Mouse (Mus musculus) fibroblast of lung, adult 2 months (primary cell): ENCODE results near the gene G2e3.

ENCODE experiments used
- DNase-seq: peaks from one replicate; pipeline ENCODE4 v3.0.0-alpha.2; 2011; ENCODE audit warnings: low read depth

Gene G2e3

GRCm38 (mm10) chr12:51347988-51348697 is at the start of gene G2e3:
G2e3 (plus strand) TSS chr12:51348061.
- DNase-seq = peak; percentile 81

DNA sequence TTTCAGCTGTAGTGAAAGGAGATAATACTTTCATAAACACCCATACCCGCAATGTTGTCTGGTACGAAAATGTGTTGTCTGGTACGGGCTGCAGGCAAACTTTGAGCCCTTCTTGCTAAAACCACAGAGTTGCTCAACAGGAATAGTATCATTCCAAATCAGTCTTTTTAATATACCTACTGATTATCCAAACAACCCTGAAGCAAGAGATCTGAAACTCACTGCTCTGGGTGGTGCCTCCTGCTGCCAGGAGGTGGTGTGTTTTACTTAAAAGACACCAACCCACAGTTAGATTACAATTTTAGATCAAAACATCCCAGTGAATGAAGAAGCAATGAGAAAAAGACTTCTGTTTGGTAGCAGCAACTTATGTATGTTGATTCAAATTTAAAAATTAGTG is 24.3 kb upstream of the G2e3 start:
- DNase-seq = no peak

- no peak for DNase-seq
Observed at GRCm38 (mm10) chr12:51326819-51327218, 21.0 kb upstream of the G2e3 start.

DNA sequence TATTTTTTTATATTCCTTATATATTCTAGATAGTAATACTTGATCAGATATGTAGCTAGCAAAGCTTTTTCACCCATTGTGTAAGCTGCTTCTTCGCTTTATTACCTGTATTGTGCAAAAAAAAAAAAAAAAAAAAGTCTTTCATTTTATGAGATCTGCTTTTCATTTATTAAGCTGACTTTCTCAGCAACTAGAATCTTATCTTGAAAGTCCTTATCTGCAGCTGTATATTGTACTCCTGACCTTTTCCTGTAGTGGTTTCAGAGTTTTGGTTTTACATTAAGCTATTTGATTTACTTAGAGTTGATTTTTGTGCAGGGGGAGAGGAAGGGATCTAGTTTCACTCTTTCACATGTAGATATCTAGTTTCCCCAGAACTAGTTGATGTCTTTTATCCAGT is 10.8 kb upstream of the G2e3 start:
- no peak for DNase-seq

DNA sequence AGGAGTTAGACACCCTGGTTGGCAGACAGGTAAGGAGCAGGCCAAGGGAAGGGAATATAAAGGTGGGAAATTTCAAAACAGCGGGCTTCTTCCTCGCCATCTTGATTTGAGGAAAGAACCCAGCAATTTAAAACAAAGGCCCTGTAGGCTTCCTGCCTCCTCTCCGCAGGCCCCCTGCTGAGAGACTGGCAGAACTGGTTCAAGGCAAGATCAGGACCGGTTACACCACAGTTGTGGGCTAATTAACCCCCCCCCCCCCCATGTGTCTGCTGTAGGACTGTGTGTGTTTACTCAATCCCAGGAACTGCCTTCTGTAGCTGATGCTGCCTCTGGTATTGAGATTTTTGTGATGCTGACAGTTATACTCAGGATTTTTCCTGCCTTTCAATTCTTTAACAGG is 1.7 kb upstream of the G2e3 start:
- DNase-seq = no peak

DNA sequence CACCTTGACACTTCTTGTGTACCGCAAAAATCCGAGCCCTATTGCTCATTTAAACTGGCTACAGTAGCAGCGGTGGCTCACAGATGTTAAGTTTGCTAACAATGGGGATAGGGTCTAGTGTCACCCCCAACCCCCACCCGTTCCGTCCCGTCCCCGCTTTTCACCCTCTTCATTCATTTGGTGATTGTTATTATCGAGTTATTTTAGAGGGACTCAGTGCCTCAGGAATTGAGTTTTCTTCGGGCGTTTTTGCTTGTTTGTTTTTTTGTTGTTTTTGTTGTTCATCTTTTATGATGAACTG is 787 bp downstream of the G2e3 start:
- no peak for DNase-seq

DNA sequence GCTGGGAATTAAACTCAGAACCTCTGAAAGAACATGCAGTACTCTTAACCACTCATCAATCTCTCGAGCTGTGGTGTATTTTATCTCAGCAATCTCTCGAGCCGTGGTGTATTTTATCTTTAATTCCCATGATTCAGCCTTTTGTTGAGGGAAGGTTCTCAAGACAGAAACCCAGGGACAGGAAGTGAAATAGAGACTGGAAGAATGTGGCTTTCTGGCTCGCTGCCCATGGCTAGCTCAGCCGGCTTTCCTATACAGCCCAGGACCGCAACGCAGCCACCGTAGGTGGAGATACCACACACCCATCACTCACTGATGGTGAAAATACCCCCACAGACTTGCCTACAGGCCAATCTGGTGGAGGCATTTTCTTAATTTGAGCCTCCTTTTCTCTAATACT is 7.4 kb downstream of the G2e3 start:
- no peak for DNase-seq

DNA sequence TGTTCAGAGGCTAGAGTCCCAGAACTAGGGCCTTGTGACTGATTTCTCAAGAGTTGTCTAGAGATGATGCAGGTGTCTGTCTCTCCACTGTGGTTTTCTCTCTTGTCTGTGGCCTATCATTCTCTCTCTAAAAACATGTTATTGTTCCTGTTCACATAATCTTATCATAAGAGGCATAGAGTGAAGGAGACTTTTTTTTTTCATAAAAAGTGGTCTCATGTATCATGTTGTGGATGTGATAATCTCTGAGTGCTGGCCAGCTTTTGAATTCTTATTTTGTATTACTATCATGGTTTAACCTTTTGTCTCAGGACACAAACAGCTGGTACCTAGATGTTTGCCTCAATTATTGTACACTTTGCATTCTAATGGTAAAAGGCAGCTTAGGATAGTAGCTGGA is 13.4 kb downstream of the G2e3 start:
- no peak for DNase-seq

GRCm38 (mm10) chr12:51362898-51363297 is 15.0 kb downstream of the G2e3 start:
- no peak for DNase-seq

GRCm38 (mm10) chr12:51368504-51368903 is 20.6 kb downstream of the G2e3 start:
- no peak for DNase-seq

- peak; percentile 92 for DNase-seq
Observed at GRCm38 (mm10) chr12:51377003-51377887, 29.4 kb downstream of the G2e3 start, which contains the start of gene Scfd1. Scfd1 (plus strand) TSS chr12:51377510.

GRCm38 (mm10) chr12:51377888-51378190 is 30.0 kb downstream of the G2e3 start:
- DNase-seq = no peak

DNA sequence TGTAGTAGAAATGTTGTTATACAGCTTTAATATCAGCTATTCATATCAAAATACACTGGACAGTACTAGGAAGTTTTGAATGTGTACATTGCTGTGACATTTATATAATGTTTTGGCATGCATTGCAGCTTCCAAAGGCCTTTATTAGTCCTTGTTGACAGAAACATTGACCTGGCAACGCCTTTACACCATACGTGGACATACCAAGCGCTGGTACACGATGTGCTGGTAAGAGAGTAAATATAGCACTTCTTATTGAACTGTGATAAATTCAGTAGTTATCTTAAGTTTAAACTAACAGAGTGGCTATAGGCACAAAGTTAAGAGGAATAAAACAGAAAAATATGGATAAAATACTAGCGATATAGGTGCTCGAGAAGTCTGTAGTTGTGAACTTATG is 52.0 kb downstream of the G2e3 start:
- no peak for DNase-seq

DNA sequence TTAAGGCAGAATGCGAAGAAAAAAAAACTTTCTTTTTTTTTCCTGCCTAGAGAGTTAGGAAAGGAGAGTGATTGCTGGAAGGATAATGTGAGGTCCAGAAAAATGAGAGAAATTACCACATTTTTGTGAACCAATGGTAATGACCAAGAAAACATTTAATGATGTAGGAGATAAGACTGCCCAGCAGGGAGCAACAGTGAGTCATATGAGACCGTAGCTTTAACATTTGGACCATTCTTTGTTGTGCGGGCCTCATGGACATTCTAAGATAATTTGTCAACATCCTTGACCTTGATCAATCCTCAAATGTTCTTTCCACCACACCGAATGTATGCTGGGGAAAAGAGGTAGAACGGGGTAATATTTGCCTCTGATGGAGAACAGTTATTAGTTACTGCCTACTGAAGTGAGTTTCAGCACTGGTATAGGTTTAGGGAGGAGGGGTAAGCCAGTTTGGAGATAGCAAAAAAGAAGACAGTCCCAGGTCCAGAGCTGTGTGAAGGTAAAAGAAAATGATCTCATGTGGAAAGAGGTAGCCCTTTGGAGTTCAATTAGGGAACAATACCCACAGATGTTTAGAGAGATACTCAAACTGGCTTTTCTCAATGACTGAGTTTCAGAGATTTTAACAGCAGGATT is 54.3 kb downstream of the G2e3 start:
- DNase-seq = peak; percentile 19

- no peak for DNase-seq
Observed at GRCm38 (mm10) chr12:51403987-51404586, 56.2 kb downstream of the G2e3 start.

DNA sequence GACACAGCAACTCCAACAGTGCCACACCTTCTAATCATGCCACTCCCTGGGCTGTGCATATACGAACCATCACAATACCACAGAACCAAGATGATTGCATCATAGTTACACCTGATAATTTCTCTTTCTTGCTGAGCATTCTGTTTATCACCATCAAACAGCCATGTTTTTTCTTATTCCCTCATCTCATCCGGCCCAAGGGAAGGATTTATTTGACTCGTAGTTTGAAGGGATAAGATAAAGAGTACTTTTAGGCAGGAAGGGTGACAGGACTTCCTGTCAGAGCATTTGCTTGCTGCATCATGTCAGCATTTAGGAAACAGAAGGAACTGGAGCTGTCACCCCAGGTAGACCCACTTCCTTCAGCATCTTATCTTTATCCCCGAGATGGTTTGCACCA is 63.5 kb downstream of the G2e3 start:
- DNase-seq = no peak
